Mouse (Mus musculus) left cerebral cortex, adult 2 months (tissue): Measurements from ENCODE around the gene Rims4. TPM values are rescaled to one million over a fixed set of nuclear protein-coding genes. Genes with fewer than 3 reads are reported as not detected.

Source experiments
- DNase-seq, 2 experiments: peaks; one replicate each; pipeline ENCODE4 v3.0.0; 2021 to 2022; ENCODE audit warnings: low spot score in 2 of 2, mixed read lengths in 1 of 2; ENCODE audit errors: extremely low spot score in 1 of 2
- H3K27ac ChIP-seq: fragments of 200-600 bp; 2 replicates; pipeline ENCODE4 v1.8.1; 2022
- H3K4me3 ChIP-seq: fragments of 200-600 bp; 2 replicates; pipeline ENCODE4 v1.8.1; 2022
- CTCF ChIP-seq: fragments of 200-600 bp; IDR thresholded peaks from 2 replicates; pipeline ENCODE4 v1.8.1; 2022; ENCODE audit warnings: antibody characterized with exemption, mild to moderate bottlenecking, moderate library complexity
- intact Hi-C: fragments of 180-260 bp; cut with DNase I; formaldehyde crosslinking; loops from one replicate; pipeline ENCODE4 v1.15.1; 2025
- total RNA-seq, 2 experiments: library from RNA; stranded (reverse); gene quantifications; 2 replicates each; pipeline ENCODE4 v1.2.3; 2021

Gene Rims4
- total RNA-seq, 2 experiments from 2014 or later = 85.4 to 89.5 TPM

GRCm38 (mm10) chr2:163932151-163932550, 13.7 kb upstream of the Rims4 start:
- no peak overlapping the region for H3K4me3 ChIP-seq
- intact Hi-C loops = no loop called here
- no peak for TF ChIP-seq CTCF

DNA sequence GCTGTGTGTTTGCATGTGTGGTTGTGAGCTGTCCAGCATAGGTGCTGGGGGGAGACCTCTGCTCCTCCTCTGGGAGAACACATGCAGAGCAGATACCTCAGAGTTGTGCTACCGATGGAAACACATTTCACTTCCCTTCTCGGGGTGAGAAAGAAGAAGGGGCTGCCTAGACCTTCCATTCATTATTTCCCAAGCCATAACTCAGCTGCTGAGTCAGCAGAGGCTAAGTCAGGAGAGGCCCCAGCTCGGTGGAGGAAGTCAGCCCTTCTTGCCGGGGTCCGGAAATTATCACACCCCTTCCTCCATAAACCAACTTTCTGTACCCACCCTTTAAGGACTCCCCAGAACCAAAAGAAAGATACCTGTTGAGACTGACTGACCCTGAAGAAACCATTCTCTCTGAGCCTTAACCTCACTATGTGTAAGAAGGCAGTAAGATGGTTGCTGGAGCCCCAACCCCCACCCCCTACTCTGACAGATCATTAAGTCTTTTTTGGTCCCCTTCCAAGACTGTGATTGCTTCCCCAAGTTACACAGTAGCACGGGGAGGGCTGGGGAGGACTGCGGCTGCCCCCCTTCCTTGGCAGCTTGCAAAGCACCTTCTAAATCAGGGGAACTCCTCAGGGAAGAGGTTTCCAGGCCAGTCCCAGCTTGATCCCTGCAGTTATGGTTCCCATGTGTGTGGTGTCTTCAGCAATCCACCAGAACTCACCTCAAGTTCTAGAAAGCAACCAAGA, 10.1 kb upstream of the Rims4 start:
- intact Hi-C loops = no loop called here

More at GRCm38 (mm10) chr2:163932151-163932550, 13.7 kb upstream of the Rims4 start:
- H3K27ac ChIP-seq = no peak overlapping the region
- no peak for DNase-seq

DNA sequence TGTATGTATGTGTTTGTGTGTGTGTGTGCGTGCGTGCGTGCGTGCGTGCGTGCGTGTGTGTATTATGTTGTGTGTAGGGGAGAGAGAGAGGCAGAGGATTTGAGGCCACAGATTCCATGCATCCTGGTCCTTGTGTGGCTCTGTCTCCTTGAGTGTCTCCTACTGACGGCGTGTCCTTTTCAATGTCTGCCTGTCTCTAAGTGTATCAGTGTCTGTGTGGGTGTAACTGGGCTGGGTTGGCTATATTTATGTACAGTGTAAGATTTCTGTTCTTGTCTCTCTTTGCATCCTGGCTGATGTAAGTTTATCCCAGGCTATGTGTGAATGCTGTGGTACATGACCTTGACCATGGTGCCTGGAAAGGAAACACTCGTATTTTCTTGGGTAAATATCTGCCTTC, 6.6 kb upstream of the Rims4 start:
- intact Hi-C loops = no loop called here
- no peak overlapping the region for H3K27ac ChIP-seq
- DNase-seq = no peak
- TF ChIP-seq CTCF = no peak
- H3K4me3 ChIP-seq = no peak overlapping the region

More for the DNA sequence above, 10.1 kb upstream of the Rims4 start:
- no peak for TF ChIP-seq CTCF
- DNase-seq = no peak
- Histone ChIP-seq H3K4me3 (no peak overlapping the region), H3K27ac (no peak overlapping the region)

GRCm38 (mm10) chr2:163924531-163924930, 6.0 kb upstream of the Rims4 start:
- intact Hi-C loops = no loop called here
- TF ChIP-seq CTCF = no peak
- H3K4me3 ChIP-seq = no peak overlapping the region
- H3K27ac ChIP-seq = no peak overlapping the region
- DNase-seq = no peak

DNA sequence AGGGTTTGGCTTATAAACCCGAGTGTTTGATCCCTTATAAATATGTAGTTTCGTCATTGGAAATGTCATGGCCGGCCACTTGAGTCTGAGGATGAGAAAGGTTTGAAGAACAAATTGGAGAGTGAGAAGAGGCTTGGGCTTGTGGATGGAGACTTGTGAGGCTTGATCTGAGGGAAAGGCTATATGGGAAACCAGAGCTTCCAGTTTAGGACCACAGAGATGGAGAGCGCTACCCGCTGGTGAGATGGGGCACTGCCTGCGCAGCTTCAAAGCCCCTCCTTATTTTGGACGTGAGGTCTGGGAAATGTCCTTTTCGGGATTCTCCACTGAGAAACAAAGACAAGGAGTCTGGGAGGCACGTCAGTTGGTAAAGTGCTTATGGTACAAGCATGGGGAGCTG, 4.6 kb upstream of the Rims4 start:
- no peak for DNase-seq
- TF ChIP-seq CTCF = peak; percentile 31
- no peak overlapping the region for H3K27ac ChIP-seq
- intact Hi-C loops = no loop called here
- H3K4me3 ChIP-seq = no peak overlapping the region

DNA sequence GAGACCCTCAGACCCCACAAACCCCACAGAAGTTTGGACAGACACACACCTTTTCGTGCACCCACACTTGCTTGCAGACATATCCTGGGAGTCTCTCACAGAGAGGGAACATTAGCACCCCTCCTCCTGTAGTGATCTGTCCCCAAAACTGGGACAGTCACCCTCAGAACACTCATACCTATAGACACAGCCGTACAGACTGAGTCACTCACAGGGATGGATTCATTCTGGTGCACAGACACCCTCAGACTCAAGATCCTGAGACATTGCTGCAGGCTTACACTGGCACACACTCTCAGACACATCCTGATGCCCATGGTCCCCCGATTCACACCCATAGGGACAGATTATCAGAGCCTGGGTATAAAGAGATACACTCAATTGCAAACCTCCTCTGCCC, 1.1 kb upstream of the Rims4 start:
- DNase-seq = no peak
- H3K4me3 ChIP-seq = peak overlapping the region; percentile 55
- TF ChIP-seq CTCF = no peak
- H3K27ac ChIP-seq = peak overlapping the region; percentile 90
- intact Hi-C loops = loop anchor here (2.0 kb wide), 1 partner anchor 61 kb away; no protein-coding TSS in a partner anchor

GRCm38 (mm10) chr2:163916703-163917102, 1.8 kb downstream of the Rims4 start:
- Histone ChIP-seq H3K27ac (peak overlapping the region; percentile 85), H3K4me3 (peak overlapping the region; percentile 43)
- DNase-seq = no peak
- intact Hi-C loops = loop anchor here (2.0 kb wide), 1 partner anchor 40 kb away; no protein-coding TSS in a partner anchor
- no peak for TF ChIP-seq CTCF

DNA sequence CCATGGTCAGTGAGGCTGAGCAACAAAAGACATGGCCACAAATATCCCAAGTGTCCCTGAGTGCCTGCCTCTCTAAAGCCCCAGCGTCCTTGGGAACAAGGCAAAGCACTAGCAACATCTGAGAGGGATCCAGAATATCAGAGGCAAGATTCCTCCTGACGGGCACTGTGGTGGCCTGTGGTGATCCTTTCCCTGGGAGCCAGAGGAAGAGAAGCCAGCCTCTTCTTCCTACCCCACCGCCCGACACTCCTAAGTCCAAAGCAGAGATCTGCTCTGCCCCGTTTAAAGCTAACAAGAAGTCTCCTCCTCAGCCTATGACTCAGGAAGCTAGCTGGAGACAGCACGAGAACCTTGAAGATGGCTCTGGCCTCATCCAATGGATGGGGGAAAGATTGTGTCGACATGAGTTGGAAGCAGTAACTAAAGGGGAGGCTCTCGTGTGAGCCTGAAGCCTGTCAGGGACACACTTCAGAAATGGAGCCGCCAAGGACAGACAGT, 3.1 kb downstream of the Rims4 start:
- TF ChIP-seq CTCF = no peak
- Histone ChIP-seq H3K27ac (peak overlapping the region; percentile 85), H3K4me3 (peak overlapping the region; percentile 43)
- intact Hi-C loops = no loop called here
- no peak for DNase-seq

DNA sequence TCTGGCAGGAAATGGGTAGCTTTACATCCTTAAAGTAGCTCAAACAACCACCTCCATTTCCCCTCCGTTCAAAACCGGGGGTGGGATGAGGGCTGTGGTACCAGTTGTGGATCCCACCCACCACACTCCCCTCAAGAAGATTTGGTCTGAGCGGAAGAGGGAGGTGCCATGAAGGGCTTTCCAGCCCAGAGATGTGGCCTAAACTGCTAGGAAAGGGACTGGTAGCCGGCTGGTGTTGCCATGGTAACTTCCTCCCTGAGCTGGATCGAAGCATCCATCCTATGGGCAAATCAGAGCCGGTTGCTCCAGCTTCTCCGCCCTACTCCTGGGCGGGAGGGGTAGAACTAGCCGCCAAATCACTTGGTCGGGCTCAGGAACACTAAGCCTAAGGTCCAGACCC, 4.4 kb downstream of the Rims4 start:
- intact Hi-C loops = no loop called here
- H3K27ac ChIP-seq = peak overlapping the region; percentile 85
- no peak for TF ChIP-seq CTCF
- H3K4me3 ChIP-seq = peak overlapping the region; percentile 43
- DNase-seq = peak; percentile 69 to 80

DNA sequence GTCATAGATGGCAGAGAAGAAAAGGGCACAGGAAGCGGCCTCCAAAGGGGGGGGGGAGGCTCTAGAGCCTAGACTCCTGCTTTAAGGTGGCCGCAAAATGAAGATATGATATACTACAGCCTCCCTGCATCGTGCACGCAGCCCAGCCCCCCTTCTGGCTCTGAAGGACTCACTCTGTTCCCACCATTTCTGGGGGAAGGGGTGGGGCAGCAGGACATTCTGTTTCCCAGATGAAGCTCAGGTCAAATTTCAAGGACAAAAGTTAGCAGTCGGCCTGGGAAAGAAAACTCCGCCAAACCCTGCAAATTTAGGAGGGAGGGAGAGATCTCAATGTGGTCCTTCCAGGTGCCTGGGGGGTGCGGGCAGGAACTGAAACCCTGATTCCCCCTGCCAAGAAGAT, 4.8 kb downstream of the Rims4 start:
- Histone ChIP-seq H3K27ac (peak overlapping the region; percentile 85), H3K4me3 (peak overlapping the region; percentile 43)
- no peak for DNase-seq
- TF ChIP-seq CTCF = no peak
- intact Hi-C loops = no loop called here

- intact Hi-C loops = no loop called here
- DNase-seq = peak; percentile 47 to 61
- TF ChIP-seq CTCF = no peak
- Histone ChIP-seq H3K27ac (peak overlapping the region; percentile 82), H3K4me3 (peak overlapping the region; percentile 13; the same call in 1 of the 2 replicates)
Measured at GRCm38 (mm10) chr2:163911826-163912444, 6.5 kb downstream of the Rims4 start.

DNA sequence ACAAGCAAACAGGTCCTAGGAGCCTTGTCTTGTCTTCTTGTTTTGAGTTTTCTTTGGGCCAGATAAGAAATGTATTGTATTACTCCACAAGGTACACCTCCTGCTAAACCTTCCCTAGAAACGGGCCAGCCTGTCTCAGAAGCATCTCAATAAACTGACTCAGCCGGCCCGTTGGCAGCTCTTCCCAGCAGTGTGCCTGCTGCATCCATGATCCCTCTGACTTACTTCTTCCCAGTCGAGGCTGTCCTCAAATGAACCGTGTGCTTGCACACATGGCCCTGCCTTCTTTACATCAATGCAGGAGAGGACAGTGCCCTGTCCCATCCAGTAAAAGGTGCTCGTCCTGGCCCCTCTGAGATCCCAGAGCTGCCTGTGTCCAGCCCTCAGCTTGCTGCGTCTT, 8.9 kb downstream of the Rims4 start:
- TF ChIP-seq CTCF = no peak
- DNase-seq = no peak
- Histone ChIP-seq H3K4me3 (no peak overlapping the region), H3K27ac (no peak overlapping the region)
- intact Hi-C loops = no loop called here
